Comparison of ENCODE assay signal across 20 mouse cellular contexts in the genomic region with DNA sequence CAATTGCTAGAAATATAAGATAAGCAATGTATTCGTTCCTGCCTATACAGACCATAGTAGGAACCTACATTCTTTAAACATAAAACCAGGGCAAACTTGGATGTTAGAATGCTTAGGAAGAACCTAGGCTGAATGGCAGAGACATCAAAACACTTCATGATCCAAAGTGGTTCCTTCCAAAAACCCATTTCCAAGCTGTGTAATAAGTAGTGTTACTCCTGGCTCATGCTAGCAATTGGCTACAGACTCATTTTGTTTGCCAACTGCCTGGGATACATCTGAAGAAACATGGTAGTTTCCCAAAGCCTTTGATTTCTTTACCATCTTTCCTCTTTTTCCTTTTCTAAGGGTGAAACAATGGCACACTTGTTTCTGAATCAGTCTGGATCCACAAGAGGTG.
"Had no signal": no experiment of that assay in that cellular context is flagged by ENCODE, and none has a peak within 500 bp of the region (broad histone marks: within the 10 kb centered on the region; RNA-seq: fewer than 3 reads in every experiment).

No protein-coding gene starts in this region.

- H3K4me1 ChIP-seq: midbrain, embryonic 10.5 days; midbrain, embryonic 12.5 days; neural tube, embryonic 13.5 days; neural tube, embryonic 15.5 days; stomach, embryonic 15.5 days had no signal

- H3K27me3 ChIP-seq: midbrain, embryonic 12.5 days; neural tube, embryonic 13.5 days; neural tube, embryonic 15.5 days; stomach, embryonic 15.5 days had no signal

- H3K36me3 ChIP-seq: midbrain, embryonic 10.5 days; midbrain, embryonic 12.5 days; neural tube, embryonic 13.5 days; neural tube, embryonic 15.5 days; stomach, embryonic 15.5 days had no signal

- H3K4me3 ChIP-seq: midbrain, embryonic 10.5 days; midbrain, embryonic 12.5 days; myocyte; neural tube, embryonic 13.5 days; neural tube, embryonic 15.5 days; stomach, embryonic 15.5 days had no signal

- H3K4me2 ChIP-seq: lung, embryonic 14.5 days; midbrain, embryonic 12.5 days; neural tube, embryonic 13.5 days; neural tube, embryonic 15.5 days; stomach, embryonic 15.5 days had no signal

- H3K9me3 ChIP-seq: midbrain, embryonic 10.5 days; midbrain, embryonic 12.5 days; neural tube, embryonic 13.5 days; neural tube, embryonic 15.5 days; stomach, embryonic 15.5 days had no signal

- H3K9ac ChIP-seq: lung, embryonic 14.5 days; midbrain, embryonic 12.5 days; neural tube, embryonic 13.5 days; neural tube, embryonic 15.5 days; stomach, embryonic 15.5 days had no signal

- H3K27ac ChIP-seq: midbrain, embryonic 10.5 days; midbrain, embryonic 12.5 days; neural tube, embryonic 13.5 days; neural tube, embryonic 15.5 days; stomach, embryonic 15.5 days; stomach, postnatal 0 days had no signal

- DNase-seq: lung, adult 18-20 months; lung, embryonic 14.5 days; lung, postnatal 10 days; lung, postnatal 4 days; midbrain, embryonic 14.5 days; retina, postnatal 1 day; right cerebral cortex, adult 18-20 months; right cerebral cortex, postnatal 25 days; right cerebral cortex, postnatal 4 days; thymus, adult 2 months; thymus, postnatal 25 days; thymus, postnatal 4 days had no signal

- ATAC-seq: midbrain, embryonic 16.5 days had no signal
